Mouse (Mus musculus): ENCODE results near the gene Acot9.

The Acot9 gene

GRCm38 (mm10) chrX:155262235-155262914 lies at the start of gene Acot9:
Acot9 (plus strand) TSS chrX:155262443.
- peak; percentile 74 to 80 for DNase-seq (ENCODE audit: low read depth in 1 of 2, low spot score in 2 of 2)

- DNase-seq (ENCODE audit: low read depth in 1 of 2, low spot score in 2 of 2): no peak
Observed at GRCm38 (mm10) chrX:155214291-155215136, 47.7 kb upstream of the Acot9 start.

- no peak for DNase-seq (ENCODE audit: low read depth in 1 of 2, low spot score in 2 of 2)
Observed at GRCm38 (mm10) chrX:155215501-155216248, 46.6 kb upstream of the Acot9 start.

- DNase-seq (ENCODE audit: low read depth in 1 of 2, low spot score in 2 of 2): peak; percentile 83 to 87
Observed at GRCm38 (mm10) chrX:155216271-155216670, 46.0 kb upstream of the Acot9 start, which contains the start of gene Sat1. Sat1 (minus strand) TSS chrX:155216449.

GRCm38 (mm10) chrX:155218277-155218676 lies 44.0 kb upstream of the Acot9 start:
- no peak for DNase-seq (ENCODE audit: low read depth in 1 of 2, low spot score in 2 of 2)

GRCm38 (mm10) chrX:155256856-155257255 lies 5.4 kb upstream of the Acot9 start:
- no peak for DNase-seq (ENCODE audit: low read depth in 1 of 2, low spot score in 2 of 2)

- no peak for DNase-seq (ENCODE audit: low read depth in 1 of 2, low spot score in 2 of 2)
Observed at GRCm38 (mm10) chrX:155262915-155263252, 641 bp downstream of the Acot9 start.

- no peak for DNase-seq (ENCODE audit: low read depth in 1 of 2, low spot score in 2 of 2)
Observed at GRCm38 (mm10) chrX:155278483-155278882, 16.2 kb downstream of the Acot9 start.

GRCm38 (mm10) chrX:155280427-155281044 lies 18.3 kb downstream of the Acot9 start:
- no peak for DNase-seq (ENCODE audit: low read depth in 1 of 2, low spot score in 2 of 2)

GRCm38 (mm10) chrX:155306390-155306789 lies 44.1 kb downstream of the Acot9 start:
- DNase-seq (ENCODE audit: low read depth in 1 of 2, low spot score in 2 of 2): no peak

- no peak for DNase-seq (ENCODE audit: low read depth in 1 of 2, low spot score in 2 of 2)
Observed at GRCm38 (mm10) chrX:155318005-155318404, 55.8 kb downstream of the Acot9 start.

GRCm38 (mm10) chrX:155337567-155337904 lies 75.3 kb downstream of the Acot9 start:
- no peak for DNase-seq (ENCODE audit: low read depth in 1 of 2, low spot score in 2 of 2)

- DNase-seq (ENCODE audit: low read depth in 1 of 2, low spot score in 2 of 2): peak; percentile 24 to 50
Observed at GRCm38 (mm10) chrX:155337905-155338721, 75.9 kb downstream of the Acot9 start.

GRCm38 (mm10) chrX:155340654-155341053 lies 78.4 kb downstream of the Acot9 start, which contains the start of gene Prdx4:
Prdx4 (minus strand) TSS chrX:155340754.
- DNase-seq (ENCODE audit: low read depth in 1 of 2, low spot score in 2 of 2): no peak

- DNase-seq (ENCODE audit: low read depth in 1 of 2, low spot score in 2 of 2): no peak
Observed at GRCm38 (mm10) chrX:155346249-155346648, 84.0 kb downstream of the Acot9 start.

Measured in monocyte, adult 2 months (primary cell).